Mouse (Mus musculus): ENCODE measurements around the gene Chst14.

- TF ChIP-seq CTCF (IDR thresholded peaks at IDR 0.05; ENCODE audit: control insufficient read depth, insufficient read depth, low read length), result no peak
- no peak for TF ChIP-seq POLR2A (IDR thresholded peaks at IDR 0.05; ENCODE audit: borderline replicate concordance, control insufficient read depth, low read depth, low read length)
Measured at GRCm38 (mm10) chr2:118910605-118911278, 15.6 kb upstream of the Chst14 start.

Data from bone marrow, adult 2 months (tissue).